Mouse (Mus musculus): ENCODE data around the gene Usf3. TPM values are rescaled to one million over a fixed set of nuclear protein-coding genes. Genes with fewer than 3 reads are reported as not detected.
A peak's percentile ranks its signal among the peaks of the same experiment; 100 is the strongest.

Gene Usf3
- total RNA-seq, 4 experiments from 2014 or later, result 35.0 to 41.0 (median 37.8) TPM

DNA sequence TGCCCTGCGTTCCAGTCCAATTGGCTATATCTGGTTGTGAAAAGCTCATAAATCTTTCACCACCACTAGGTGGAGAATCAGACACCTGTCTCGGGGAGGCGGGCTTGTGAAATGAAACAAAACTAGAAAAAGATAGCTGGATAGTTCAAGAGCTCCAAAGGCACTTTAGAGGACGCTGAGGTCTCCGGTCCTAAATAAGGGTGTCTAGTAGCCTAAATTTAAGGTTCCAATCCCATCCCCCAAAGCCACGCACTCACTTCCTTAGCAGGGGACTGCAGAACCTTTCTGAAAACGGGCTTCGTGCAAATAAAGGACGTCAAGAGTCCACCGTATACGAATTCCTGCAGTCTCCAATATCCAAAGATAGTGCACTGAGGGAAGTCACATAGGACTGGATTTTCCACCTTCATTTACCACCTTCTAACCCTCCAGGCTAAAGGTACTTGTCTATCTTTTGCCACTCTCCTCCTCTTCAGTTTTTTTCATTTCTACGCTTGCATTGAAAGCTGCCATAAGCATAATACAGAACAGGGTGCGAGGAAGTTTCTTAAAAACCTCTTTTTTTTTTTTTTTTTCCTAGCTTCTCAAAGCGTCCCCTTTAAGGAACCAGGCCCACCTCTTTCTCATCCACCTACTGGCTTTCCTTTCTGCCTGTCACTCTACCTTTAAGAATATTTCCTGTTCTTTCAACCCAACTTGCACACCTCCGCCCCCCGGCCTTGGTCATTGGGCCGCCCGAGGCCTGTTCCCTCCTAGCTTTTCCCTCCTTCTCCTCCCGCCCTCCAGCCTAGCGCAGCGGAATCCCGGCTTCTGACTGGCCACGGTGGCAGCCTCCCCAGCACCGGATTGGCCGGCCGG is 520 bp upstream of the Usf3 start:
- DNase-seq (ENCODE audit: low spot score in 2 of 2), result peak; percentile 98

GRCm38 (mm10) chr16:44173966-44174530 is 1.0 kb downstream of the Usf3 start:
- no peak for DNase-seq (ENCODE audit: low spot score in 2 of 2)

GRCm38 (mm10) chr16:44175001-44175400 is 2.0 kb downstream of the Usf3 start:
- no peak for DNase-seq (ENCODE audit: low spot score in 2 of 2)

GRCm38 (mm10) chr16:44176511-44176910 is 3.5 kb downstream of the Usf3 start:
- no peak for DNase-seq (ENCODE audit: low spot score in 2 of 2)

DNA sequence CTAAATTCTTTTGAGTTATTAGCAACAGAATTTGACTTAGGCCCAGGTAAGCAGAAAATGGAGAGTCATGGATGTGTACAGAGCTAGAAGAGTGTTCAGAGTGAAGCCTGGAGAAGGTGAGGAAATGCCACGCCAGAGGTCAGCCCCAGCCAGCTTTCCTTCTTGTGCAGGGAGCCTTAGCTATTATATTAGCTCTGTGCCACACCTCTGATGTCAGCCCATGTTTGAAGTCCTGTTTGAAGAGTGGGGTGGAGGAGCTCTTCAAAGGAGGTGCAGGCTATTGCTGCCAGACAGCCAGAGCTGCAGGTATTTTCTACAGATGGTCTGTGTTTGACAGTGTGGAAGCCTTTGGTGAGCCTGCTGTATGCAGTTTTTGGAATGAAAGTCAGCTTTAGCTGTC is 5.5 kb downstream of the Usf3 start:
- no peak for DNase-seq (ENCODE audit: low spot score in 2 of 2)

DNA sequence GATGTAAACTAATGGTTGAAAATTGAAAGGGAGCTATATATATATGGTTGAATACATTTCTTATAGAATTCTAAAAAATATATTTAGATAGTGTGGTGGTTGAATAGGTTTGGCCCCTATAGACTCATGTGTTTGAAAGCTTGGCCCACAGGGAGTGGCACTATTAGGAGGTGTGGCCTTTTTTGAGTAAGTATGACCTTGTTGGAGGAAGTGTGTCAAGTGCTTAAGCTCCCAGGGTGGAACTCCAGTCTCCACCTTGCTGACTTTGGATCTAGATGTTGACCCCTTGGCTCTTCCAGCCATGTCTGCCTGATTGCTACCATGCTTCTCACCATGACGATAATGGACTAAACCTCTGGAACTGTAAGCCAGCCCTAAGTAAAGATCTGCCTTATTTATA is 9.6 kb downstream of the Usf3 start:
- no peak for DNase-seq (ENCODE audit: low spot score in 2 of 2)

GRCm38 (mm10) chr16:44184769-44185168 is 11.7 kb downstream of the Usf3 start:
- no peak for DNase-seq (ENCODE audit: low spot score in 2 of 2)

- DNase-seq (ENCODE audit: low spot score in 2 of 2), result no peak
Measured at GRCm38 (mm10) chr16:44187172-44187571, 14.1 kb downstream of the Usf3 start.

- DNase-seq (ENCODE audit: low spot score in 2 of 2), result no peak
Measured at GRCm38 (mm10) chr16:44188766-44189165, 15.7 kb downstream of the Usf3 start.

DNA sequence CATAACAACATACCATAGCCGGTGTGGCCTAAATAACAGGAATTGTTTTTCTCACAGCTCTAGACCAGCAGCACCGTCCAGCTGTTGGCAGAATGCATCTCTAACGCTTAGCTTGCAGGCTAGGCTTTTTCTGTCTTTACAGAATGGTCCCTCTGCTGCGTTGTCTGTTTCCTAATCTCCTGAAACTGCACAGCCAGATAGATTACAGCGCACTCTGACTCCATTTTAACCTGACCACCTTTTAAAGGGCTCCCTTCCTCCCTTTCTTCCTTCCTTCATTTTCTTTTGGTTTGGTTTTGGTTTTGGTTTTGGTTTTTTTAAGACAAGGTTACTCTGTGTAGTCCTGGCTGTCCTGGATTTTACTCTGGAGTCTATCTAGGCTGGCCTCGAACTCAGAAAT is 17.0 kb downstream of the Usf3 start:
- DNase-seq (ENCODE audit: low spot score in 2 of 2), result no peak

DNA sequence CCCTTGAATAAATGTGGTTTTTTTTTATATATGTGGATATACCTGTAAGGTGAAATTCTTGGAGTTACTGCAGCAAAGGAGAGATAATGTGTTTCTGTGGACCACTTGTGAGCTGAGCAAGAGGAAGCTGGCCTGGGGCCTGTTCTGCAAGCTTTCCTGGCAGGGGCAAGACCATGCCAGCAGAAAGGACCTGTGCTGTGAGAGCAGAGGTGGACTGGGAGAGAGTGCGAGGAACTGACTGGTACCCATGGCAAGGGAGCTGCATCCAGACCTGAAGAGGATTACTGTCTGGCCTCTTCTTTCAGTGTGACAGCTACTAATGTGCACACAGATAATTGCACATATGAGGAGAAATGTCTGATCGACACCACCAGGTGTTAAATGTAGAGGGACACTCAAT is 17.9 kb downstream of the Usf3 start:
- no peak for DNase-seq (ENCODE audit: low spot score in 2 of 2)

DNA sequence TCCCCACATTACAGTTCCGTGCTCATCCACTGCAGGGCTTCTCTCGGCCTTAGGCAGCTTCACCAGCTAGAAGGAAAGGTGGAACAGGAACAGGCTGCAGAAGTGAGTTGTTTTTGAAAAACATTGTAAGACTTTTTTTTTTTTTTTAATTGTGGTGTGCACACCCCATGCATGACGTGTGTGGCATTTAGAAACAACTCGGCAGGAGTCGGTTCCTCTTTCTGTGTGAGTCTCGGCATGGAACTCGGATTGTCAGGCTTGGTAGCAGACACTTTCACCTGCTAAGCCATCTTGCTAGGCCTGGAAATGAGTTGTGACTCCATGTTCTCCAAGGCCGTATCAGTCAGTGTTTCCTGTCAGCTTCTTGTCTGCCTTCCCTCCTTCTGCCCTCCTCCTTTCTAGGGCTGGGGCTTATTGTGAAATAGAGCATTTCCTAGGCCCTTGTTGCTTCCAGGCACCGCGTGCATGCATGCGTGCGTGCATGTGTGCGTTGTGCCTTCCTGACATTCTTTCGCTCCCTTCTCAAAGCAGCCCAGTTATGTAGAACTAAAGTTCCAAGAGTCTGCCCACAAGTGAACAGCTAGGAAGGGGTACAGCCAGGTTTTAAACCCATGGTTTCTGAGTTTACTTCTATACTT is 26.1 kb downstream of the Usf3 start:
- no peak for DNase-seq (ENCODE audit: low spot score in 2 of 2)

- DNase-seq (ENCODE audit: low spot score in 2 of 2), result no peak
Measured at GRCm38 (mm10) chr16:44200146-44200545, 27.1 kb downstream of the Usf3 start.

DNA sequence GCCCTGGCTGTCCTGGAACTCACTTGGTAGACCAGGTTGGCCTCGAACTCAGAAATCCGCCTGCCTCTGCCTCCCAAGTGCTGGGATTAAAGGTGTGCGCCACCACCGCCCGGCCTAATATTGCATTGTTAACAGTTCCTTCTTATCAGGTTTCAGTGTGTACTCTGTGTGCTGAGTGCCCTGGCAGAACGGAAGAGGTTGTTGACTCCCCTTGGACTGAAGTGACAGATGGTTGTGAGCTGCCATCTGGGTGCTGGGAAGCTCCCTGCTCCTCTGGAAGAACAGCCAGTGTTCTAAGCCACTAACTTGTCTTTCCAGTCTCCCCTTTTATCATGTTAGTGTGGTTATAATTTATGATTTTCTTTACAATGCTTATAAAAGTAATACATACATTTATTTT is 31.3 kb downstream of the Usf3 start:
- DNase-seq (ENCODE audit: low spot score in 2 of 2), result peak; percentile 46 to 69

DNA sequence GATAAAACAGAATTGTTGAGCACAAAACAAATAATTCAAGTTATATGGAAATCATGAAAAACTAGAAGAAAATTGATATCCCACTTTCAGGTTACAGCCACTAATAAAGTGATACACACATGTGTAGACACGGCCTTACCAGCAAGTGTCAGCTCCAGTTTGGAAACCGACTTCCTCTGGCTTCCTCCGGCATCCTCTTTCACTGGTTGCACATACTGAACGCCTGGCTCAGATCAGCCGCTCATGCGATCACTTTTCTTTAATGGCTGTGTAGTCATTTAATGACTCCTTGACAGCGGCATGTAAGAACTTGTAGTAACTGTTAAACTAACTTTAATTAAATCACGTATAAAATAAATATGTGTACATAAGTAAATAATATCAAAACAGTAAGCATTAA is 32.9 kb downstream of the Usf3 start:
- no peak for DNase-seq (ENCODE audit: low spot score in 2 of 2)

DNA sequence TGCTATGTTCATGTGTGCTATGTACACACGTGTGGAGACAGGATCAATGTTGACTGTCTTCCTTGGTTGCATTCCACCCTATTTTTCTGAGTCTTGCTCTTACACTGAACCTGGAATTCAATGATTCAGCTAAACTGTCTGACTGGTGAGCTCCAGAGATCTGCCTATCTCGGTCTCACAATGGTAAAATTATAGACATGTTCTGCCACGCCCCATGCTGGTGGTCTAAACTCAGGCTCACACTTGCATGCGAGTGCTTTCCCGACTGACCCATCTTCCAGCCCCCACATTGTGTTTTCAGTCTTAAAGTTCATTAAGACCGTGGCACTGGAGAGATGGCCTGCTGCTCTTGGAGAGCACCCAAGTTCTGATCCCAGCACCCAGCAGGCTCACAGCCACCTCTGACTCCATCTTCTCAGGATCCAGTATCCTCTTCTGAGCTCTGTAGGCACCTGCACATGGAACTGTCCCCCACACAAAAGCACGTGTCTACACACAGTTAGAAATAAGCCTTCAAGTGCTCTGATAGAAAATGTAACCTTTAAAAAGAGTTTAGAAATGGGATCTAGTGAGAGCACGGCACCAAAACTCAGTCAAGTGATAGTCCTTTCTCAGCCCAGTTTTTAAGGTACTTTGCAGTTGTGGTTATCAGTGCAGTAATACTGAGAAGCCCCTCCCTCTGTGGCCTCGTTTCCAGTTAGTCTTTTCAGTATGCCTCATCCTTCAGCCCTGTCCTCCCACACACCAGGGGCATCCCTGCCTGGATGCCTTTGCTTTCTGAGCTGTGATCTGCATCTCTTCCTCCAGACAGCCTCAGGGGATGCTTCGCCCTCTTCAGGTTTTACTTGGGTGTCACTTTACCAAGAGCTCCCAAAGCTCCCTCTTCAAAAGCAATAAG is 37.4 kb downstream of the Usf3 start:
- DNase-seq (ENCODE audit: low spot score in 2 of 2), result no peak

DNA sequence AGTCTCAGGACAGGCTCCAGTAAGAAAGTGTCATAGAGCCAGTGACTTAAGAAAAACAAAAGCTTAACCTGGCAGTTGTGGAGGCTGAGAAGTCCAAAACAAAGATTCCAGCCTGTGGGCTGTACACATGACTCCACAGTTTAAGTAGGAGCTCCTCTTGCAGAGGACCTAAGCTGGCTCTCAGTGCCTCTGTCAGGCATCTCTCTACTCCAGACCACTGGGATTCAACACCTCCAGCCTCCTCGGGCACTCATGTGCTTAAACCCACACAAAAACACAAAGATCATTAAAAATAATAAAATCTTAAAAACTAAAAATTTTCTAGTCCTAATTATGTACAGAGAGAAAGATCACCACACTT is 38.0 kb downstream of the Usf3 start:
- no peak for DNase-seq (ENCODE audit: low spot score in 2 of 2)

- DNase-seq (ENCODE audit: low spot score in 2 of 2), result no peak
Measured at GRCm38 (mm10) chr16:44212703-44213102, 39.7 kb downstream of the Usf3 start.

DNA sequence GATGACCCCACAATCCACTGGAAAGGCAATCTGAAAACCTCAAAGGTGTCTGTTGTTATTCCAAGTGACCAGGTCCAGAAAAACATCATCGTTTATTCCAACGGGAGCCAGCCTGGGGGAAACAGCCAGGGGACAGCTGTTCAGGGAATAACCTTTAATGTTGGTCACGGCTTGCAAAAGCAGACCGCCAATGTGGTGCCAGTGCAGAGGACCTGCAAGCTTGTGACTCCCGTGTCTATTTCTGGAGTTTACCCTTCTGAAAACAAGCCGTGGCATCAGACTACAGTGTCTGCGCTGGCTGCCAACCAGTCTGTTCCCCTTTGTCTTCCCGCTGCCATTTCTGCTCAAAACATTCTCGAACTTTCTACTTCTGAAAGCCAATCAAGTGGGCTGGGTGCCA is 42.5 kb downstream of the Usf3 start:
- DNase-seq (ENCODE audit: low spot score in 2 of 2), result no peak

GRCm38 (mm10) chr16:44216417-44216816 is 43.4 kb downstream of the Usf3 start:
- DNase-seq (ENCODE audit: low spot score in 2 of 2), result no peak

DNA sequence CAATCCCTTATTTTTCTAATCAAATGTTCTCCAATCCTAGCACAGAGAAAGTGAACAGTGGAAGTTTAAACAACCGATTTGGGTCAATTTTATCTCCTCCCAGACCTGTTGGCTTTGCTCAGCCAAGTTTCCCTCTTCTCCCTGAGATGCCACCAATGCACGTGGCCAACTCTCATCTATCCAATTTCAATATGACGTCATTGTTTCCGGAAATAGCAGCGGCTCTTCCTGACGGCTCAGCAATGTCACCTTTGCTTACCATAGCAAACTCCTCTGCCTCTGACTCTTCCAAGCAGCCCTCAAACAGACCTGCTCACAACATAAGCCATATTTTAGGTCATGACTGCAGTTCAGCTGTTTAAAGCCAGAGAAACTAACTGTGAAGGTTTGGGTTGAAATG is 48.4 kb downstream of the Usf3 start:
- DNase-seq (ENCODE audit: low spot score in 2 of 2), result no peak
